Mouse (Mus musculus) heart, adult 2 months (tissue): ENCODE data around the gene Rhbdf2. TPM values are rescaled to one million over a fixed set of nuclear protein-coding genes. Genes with fewer than 3 reads are reported as not detected.
A peak's percentile ranks its signal among the peaks of the same experiment; 100 is the strongest.
"Not testable (repeated sequence)": the region's sequence is repeated elsewhere in the genome, so short reads cannot be mapped to it uniquely, and the experiment has no call there.

Experiments
- DNase-seq, 2 experiments: peaks; one replicate each; pipeline ENCODE4 v3.0.0; 2021
- H3K27ac ChIP-seq: fragments of 200-600 bp; 2 replicates; pipeline ENCODE4 v1.8.1; 2022
- H3K27me3 ChIP-seq: fragments of 200-500 bp; 2 replicates; pipeline ENCODE4 v1.6.1; 2012; ENCODE audit warnings: mild to moderate bottlenecking, low read length, inconsistent platforms, mixed read lengths; ENCODE audit not compliant: control insufficient read depth, insufficient read depth
- H3K36me3 ChIP-seq: fragments of 200-500 bp; 2 replicates; pipeline ENCODE4 v1.6.1; 2012; ENCODE audit warnings: low read length, inconsistent platforms; ENCODE audit not compliant: control insufficient read depth, insufficient read depth
- H3K4me1 ChIP-seq: fragments of 200-500 bp; 2 replicates; pipeline ENCODE4 v1.6.1; 2011; ENCODE audit warnings: low read length; ENCODE audit not compliant: control insufficient read depth, insufficient read depth
- H3K4me3 ChIP-seq: fragments of 200-600 bp; 2 replicates; pipeline ENCODE4 v1.8.1; 2022
- H3K79me2 ChIP-seq: fragments of 200-500 bp; replicated peaks from 2 replicates; pipeline ENCODE4 v1.6.1; 2012; ENCODE audit warnings: mild to moderate bottlenecking, inconsistent platforms, low read length, moderate library complexity, mixed read lengths; ENCODE audit not compliant: control insufficient read depth, insufficient read depth
- H3K9ac ChIP-seq: fragments of 200-500 bp; 2 replicates; pipeline ENCODE4 v1.6.1; 2012; ENCODE audit warnings: low read depth, mild to moderate bottlenecking, control low read depth, inconsistent platforms, low read length, mixed read lengths
- CTCF ChIP-seq: fragments of 200-600 bp; IDR thresholded peaks from 2 replicates; pipeline ENCODE4 v1.8.1; 2022; ENCODE audit warnings: antibody characterized with exemption, mild to moderate bottlenecking, moderate library complexity
- EP300 ChIP-seq: fragments of 200-500 bp; IDR thresholded peaks from 2 replicates; pipeline ENCODE4 v1.6.1; 2011; ENCODE audit warnings: low read depth, low read length, control low read depth; ENCODE audit not compliant: insufficient read depth
- POLR2A ChIP-seq: fragments of 200-500 bp; IDR thresholded peaks from 2 replicates; pipeline ENCODE4 v1.6.1; 2011; ENCODE audit warnings: mild to moderate bottlenecking, low read depth, low read length, control low read depth; ENCODE audit not compliant: insufficient read depth
- WGBS: fragments of 180-500 bp; shearing (Covaris S2); methylation state at CpG from one replicate; pipeline ENCODE4 v1.1.7; 2018; 5-methylcytosine and 5-hydroxymethylcytosine counted together
- intact Hi-C: fragments of 180-260 bp; cut with DNase I; formaldehyde crosslinking; loops from one replicate; pipeline ENCODE4 v1.15.1; 2025
- polyA plus RNA-seq: library from polyadenylated mRNA; depleted of rRNA; stranded (reverse); fragments of >200 nt; gene quantifications from 2 replicates; pipeline ENCODE4 v1.2.3, GENCODE M21; 2012
- total RNA-seq, 2 experiments: library from RNA; stranded (reverse); gene quantifications; 2 replicates each; pipeline ENCODE4 v1.2.3; 2021

Gene Rhbdf2
- total and polyA plus RNA-seq, 3 experiments = 10.8 to 19.2 (median 11.2) TPM

- intact Hi-C loops = no loop called here
- H3K4me1 ChIP-seq = peaks cover 65% of the 10 kb centered on the region
- WGBS = 65% methylated on average over 7 of the region's 7 CpGs
- H3K27me3 ChIP-seq = no peaks in the 10 kb centered on the region
- peaks cover 2% of the 10 kb centered on the region; the same call in 1 of the 2 replicates for H3K36me3 ChIP-seq
- DNase-seq = peak; percentile 50 to 54
- peak overlapping the region; percentile 36 for H3K27ac ChIP-seq
- no peak for TF ChIP-seq CTCF
- no peak for TF ChIP-seq POLR2A
- TF ChIP-seq EP300 = no peak
- H3K4me3 ChIP-seq = no peak overlapping the region
- H3K79me2 ChIP-seq = peaks cover 6% of the 10 kb centered on the region
- H3K9ac ChIP-seq = no peak overlapping the region
Measured at GRCm38 (mm10) chr11:116617641-116618040, 9.2 kb downstream of the Rhbdf2 start.

- intact Hi-C loops = no loop called here
Measured at GRCm38 (mm10) chr11:116616438-116617118, 10.2 kb downstream of the Rhbdf2 start.

GRCm38 (mm10) chr11:116615735-116616437 lies 10.9 kb downstream of the Rhbdf2 start:
- DNase-seq = peak; percentile 79 to 84
- TF ChIP-seq EP300 (peak; percentile 49; the same call in 1 of the 2 replicates), CTCF (peak; percentile 63), POLR2A (no peak; the same call in 1 of the 2 replicates)
- intact Hi-C loops = no loop called here
- peaks cover 2% of the 10 kb centered on the region; the same call in 1 of the 2 replicates for H3K36me3 ChIP-seq
- H3K27me3 ChIP-seq = no peaks in the 10 kb centered on the region
- 25% methylated on average over 15 of the region's 15 CpGs for WGBS
- peaks cover 51% of the 10 kb centered on the region for H3K4me1 ChIP-seq
- peak overlapping the region; percentile 21; the same call in 1 of the 2 replicates for H3K4me3 ChIP-seq
- H3K9ac ChIP-seq = peak overlapping the region; percentile 20; the same call in 1 of the 2 replicates
- H3K79me2 ChIP-seq = peaks cover 6% of the 10 kb centered on the region
- peak overlapping the region; percentile 90 for H3K27ac ChIP-seq

More at GRCm38 (mm10) chr11:116616438-116617118, 10.2 kb downstream of the Rhbdf2 start:
- 54% methylated on average over 10 of the region's 10 CpGs for WGBS
- Histone ChIP-seq H3K9ac (peak overlapping the region; percentile 28), H3K27me3 (no peaks in the 10 kb centered on the region), H3K4me3 (peak overlapping the region; percentile 18; the same call in 1 of the 2 replicates), H3K36me3 (peaks cover 2% of the 10 kb centered on the region; the same call in 1 of the 2 replicates), H3K4me1 (peaks cover 57% of the 10 kb centered on the region), H3K27ac (peak overlapping the region; percentile 90), H3K79me2 (peaks cover 6% of the 10 kb centered on the region)
- DNase-seq = peak; percentile 44 to 47
- TF ChIP-seq POLR2A (no peak), CTCF (no peak; the same call in 1 of the 2 replicates), EP300 (no peak)

GRCm38 (mm10) chr11:116613234-116613633 lies 13.6 kb downstream of the Rhbdf2 start:
- Histone ChIP-seq H3K36me3 (peaks cover 2% of the 10 kb centered on the region; the same call in 1 of the 2 replicates), H3K27ac (no peak overlapping the region), H3K9ac (no peak overlapping the region), H3K4me3 (no peak overlapping the region), H3K79me2 (peaks cover 6% of the 10 kb centered on the region; the same call in 1 of the 2 replicates), H3K27me3 (no peaks in the 10 kb centered on the region), H3K4me1 (peaks cover 30% of the 10 kb centered on the region)
- DNase-seq = no peak
- intact Hi-C loops = no loop called here
- WGBS = 71% methylated on average over 6 of the region's 6 CpGs
- TF ChIP-seq EP300 = no peak
- no peak for TF ChIP-seq POLR2A
- TF ChIP-seq CTCF = no peak

- Histone ChIP-seq H3K4me3 (no peak overlapping the region), H3K27ac (no peak overlapping the region; the same call in 1 of the 2 replicates), H3K27me3 (no peaks in the 10 kb centered on the region), H3K79me2 (peaks cover 6% of the 10 kb centered on the region; the same call in 1 of the 2 replicates), H3K36me3 (peaks cover 2% of the 10 kb centered on the region; the same call in 1 of the 2 replicates), H3K4me1 (peaks cover 23% of the 10 kb centered on the region), H3K9ac (no peak overlapping the region)
- WGBS = 100% methylated on average over 1 of the region's 1 CpGs
- DNase-seq = no peak
- TF ChIP-seq EP300 (no peak), CTCF (no peak), POLR2A (no peak)
- intact Hi-C loops = no loop called here
Measured at GRCm38 (mm10) chr11:116612554-116612953, 14.3 kb downstream of the Rhbdf2 start.

- Histone ChIP-seq H3K9ac (no peak overlapping the region), H3K27ac (no peak overlapping the region)
Measured at GRCm38 (mm10) chr11:116611883-116612282, 14.9 kb downstream of the Rhbdf2 start.

GRCm38 (mm10) chr11:116611168-116611567 lies 15.7 kb downstream of the Rhbdf2 start:
- H3K36me3 ChIP-seq, H3K9ac ChIP-seq, H3K79me2 ChIP-seq, intact Hi-C loops, H3K27ac ChIP-seq, H3K27me3 ChIP-seq, H3K4me3 ChIP-seq, DNase-seq: not testable (repeated sequence)
- peaks cover 13% of the 10 kb centered on the region for H3K4me1 ChIP-seq
- WGBS = 90% methylated on average over 9 of the region's 9 CpGs

More at GRCm38 (mm10) chr11:116611883-116612282, 14.9 kb downstream of the Rhbdf2 start:
- Histone ChIP-seq H3K4me1 (peaks cover 20% of the 10 kb centered on the region), H3K36me3 (peaks cover 2% of the 10 kb centered on the region; the same call in 1 of the 2 replicates), H3K79me2 (peaks cover 8% of the 10 kb centered on the region), H3K4me3 (no peak overlapping the region), H3K27me3 (no peaks in the 10 kb centered on the region)
- WGBS = 88% methylated on average over 9 of the region's 9 CpGs
- TF ChIP-seq POLR2A (no peak), CTCF (no peak), EP300 (no peak)
- DNase-seq = no peak
- intact Hi-C loops = no loop called here
